Mouse (Mus musculus): ENCODE results near the gene C1qtnf4. TPM values are rescaled to one million over a fixed set of nuclear protein-coding genes. Genes with fewer than 3 reads are reported as not detected.
A peak's percentile ranks its signal among the peaks of the same experiment; 100 is the strongest.

C1qtnf4 gene
- polyA plus RNA-seq (2015; fragmentation: Nextera tagmentation; extraction: Ambion mirVana) = 137 and 138 TPM in 2 replicates

- Histone ChIP-seq H3K27me3 (replicated peaks) (peaks cover 11% of the 10 kb centered on the region), H3K4me3 (peak within 1 kb of the TSS; percentile 93), H3K36me3 (replicated peaks) (no peaks in the 10 kb centered on the region), H3K9ac (peak within 1 kb of the TSS; percentile 95), H3K9me3 (no peaks in the 10 kb centered on the region), H3K27ac (peak within 1 kb of the TSS; percentile 97), H3K4me2 (peak within 1 kb of the TSS; percentile 79), H3K4me1 (peaks cover 51% of the 10 kb centered on the region)
- 2% methylated on average over 45 of the region's 45 CpGs for WGBS
- peak; percentile 86 for ATAC-seq (replicated peaks)
Measured at GRCm38 (mm10) chr2:90885218-90886041, at the start of gene C1qtnf4. Gene C1qtnf4 (plus strand): TSS chr2:90885860.

GRCm38 (mm10) chr2:90838621-90839020 lies 47.0 kb upstream of the C1qtnf4 start:
- no peaks in the 10 kb centered on the region for H3K36me3 ChIP-seq (replicated peaks)
- no peak overlapping the region for H3K4me3 ChIP-seq
- H3K4me1 ChIP-seq = no peaks in the 10 kb centered on the region
- ATAC-seq (replicated peaks) = no peak
- H3K27ac ChIP-seq = no peak overlapping the region
- no peak overlapping the region for H3K4me2 ChIP-seq
- H3K9me3 ChIP-seq = no peaks in the 10 kb centered on the region
- H3K27me3 ChIP-seq (replicated peaks) = no peaks in the 10 kb centered on the region
- no peak overlapping the region for H3K9ac ChIP-seq
- WGBS = 84% methylated on average over 2 of the region's 2 CpGs

GRCm38 (mm10) chr2:90843666-90844065 lies 42.0 kb upstream of the C1qtnf4 start:
- Histone ChIP-seq H3K4me2 (no peak overlapping the region), H3K9me3 (no peaks in the 10 kb centered on the region), H3K27me3 (replicated peaks) (0 out of 2 replicates have a peak, but pooled peaks cover 2% of the 10 kb centered on the region), H3K4me3 (no peak overlapping the region), H3K4me1 (peaks cover 13% of the 10 kb centered on the region), H3K27ac (no peak overlapping the region), H3K9ac (no peak overlapping the region), H3K36me3 (replicated peaks) (no peaks in the 10 kb centered on the region)
- WGBS = 69% methylated on average over 1 of the region's 1 CpGs
- no peak for ATAC-seq (replicated peaks)

- peaks cover 19% of the 10 kb centered on the region for H3K4me1 ChIP-seq
- no peak overlapping the region for H3K9ac ChIP-seq
- H3K4me3 ChIP-seq = no peak overlapping the region
- no peak overlapping the region for H3K27ac ChIP-seq
- H3K4me2 ChIP-seq = no peak overlapping the region
- no peaks in the 10 kb centered on the region for H3K9me3 ChIP-seq
- 77% methylated on average over 5 of the region's 5 CpGs for WGBS
- H3K36me3 ChIP-seq (replicated peaks) = no peaks in the 10 kb centered on the region
- 0 out of 2 replicates have a peak, but pooled peaks cover 2% of the 10 kb centered on the region for H3K27me3 ChIP-seq (replicated peaks)
- ATAC-seq (replicated peaks) = no peak
Measured at GRCm38 (mm10) chr2:90844262-90844661, 41.4 kb upstream of the C1qtnf4 start.

- Histone ChIP-seq H3K36me3 (replicated peaks) (no peaks in the 10 kb centered on the region), H3K27ac (no peak overlapping the region), H3K9me3 (no peaks in the 10 kb centered on the region), H3K9ac (no peak overlapping the region), H3K27me3 (replicated peaks) (0 out of 2 replicates have a peak, but pooled peaks cover 2% of the 10 kb centered on the region), H3K4me1 (peaks cover 23% of the 10 kb centered on the region), H3K4me3 (no peak overlapping the region), H3K4me2 (no peak overlapping the region)
- no peak for ATAC-seq (replicated peaks)
- WGBS = 88% methylated on average over 5 of the region's 5 CpGs
Measured at GRCm38 (mm10) chr2:90845234-90845633, 40.4 kb upstream of the C1qtnf4 start.

- H3K9me3 ChIP-seq = no peaks in the 10 kb centered on the region
- 45% methylated on average over 6 of the region's 6 CpGs for WGBS
- peak; percentile 3; the same call in 1 of the 2 replicates for ATAC-seq (replicated peaks)
Measured at GRCm38 (mm10) chr2:90846171-90846570, 39.5 kb upstream of the C1qtnf4 start.

GRCm38 (mm10) chr2:90846597-90846954 lies 39.1 kb upstream of the C1qtnf4 start:
- Histone ChIP-seq H3K27me3 (replicated peaks) (0 out of 2 replicates have a peak, but pooled peaks cover 2% of the 10 kb centered on the region), H3K4me1 (peaks cover 34% of the 10 kb centered on the region), H3K4me3 (peak overlapping the region; percentile 89), H3K27ac (peak overlapping the region; percentile 92), H3K9ac (peak overlapping the region; percentile 55), H3K4me2 (peak overlapping the region; percentile 66), H3K9me3 (no peaks in the 10 kb centered on the region), H3K36me3 (replicated peaks) (peaks cover 12% of the 10 kb centered on the region)
- peak; percentile 76 for ATAC-seq (replicated peaks)
- WGBS = under 1% methylated on average over 8 of the region's 8 CpGs

More at GRCm38 (mm10) chr2:90846171-90846570, 39.5 kb upstream of the C1qtnf4 start:
- peak overlapping the region; percentile 92 for H3K27ac ChIP-seq
- 0 out of 2 replicates have a peak, but pooled peaks cover 2% of the 10 kb centered on the region for H3K27me3 ChIP-seq (replicated peaks)
- H3K4me2 ChIP-seq = peak overlapping the region; percentile 66
- peak overlapping the region; percentile 55 for H3K9ac ChIP-seq
- H3K4me1 ChIP-seq = peaks cover 33% of the 10 kb centered on the region
- H3K4me3 ChIP-seq = peak overlapping the region; percentile 89
- H3K36me3 ChIP-seq (replicated peaks) = peaks cover 8% of the 10 kb centered on the region

GRCm38 (mm10) chr2:90846955-90847680 lies 38.5 kb upstream of the C1qtnf4 start, which contains the start of gene Mtch2:
Gene Mtch2 (plus strand): TSS chr2:90847155.
- peak within 1 kb of the TSS; percentile 89 for H3K4me3 ChIP-seq
- ATAC-seq (replicated peaks) = peak; percentile 96
- peak within 1 kb of the TSS; percentile 92 for H3K27ac ChIP-seq
- peak within 1 kb of the TSS; percentile 93 for H3K9ac ChIP-seq
- 0 out of 2 replicates have a peak, but pooled peaks cover 2% of the 10 kb centered on the region for H3K27me3 ChIP-seq (replicated peaks)
- H3K36me3 ChIP-seq (replicated peaks) = peaks cover 16% of the 10 kb centered on the region
- peak within 1 kb of the TSS; percentile 66 for H3K4me2 ChIP-seq
- WGBS = under 1% methylated on average over 67 of the region's 67 CpGs
- peaks cover 34% of the 10 kb centered on the region for H3K4me1 ChIP-seq
- no peaks in the 10 kb centered on the region for H3K9me3 ChIP-seq

GRCm38 (mm10) chr2:90847681-90848050 lies 38.0 kb upstream of the C1qtnf4 start:
- H3K27ac ChIP-seq = peak overlapping the region; percentile 92
- peaks cover 21% of the 10 kb centered on the region for H3K36me3 ChIP-seq (replicated peaks)
- WGBS = under 1% methylated on average over 13 of the region's 13 CpGs
- H3K9me3 ChIP-seq = no peaks in the 10 kb centered on the region
- peaks cover 34% of the 10 kb centered on the region for H3K4me1 ChIP-seq
- peak overlapping the region; percentile 89 for H3K4me3 ChIP-seq
- ATAC-seq (replicated peaks) = 0 out of 2 replicates have a peak, but pooled peaks have one; percentile 22
- H3K4me2 ChIP-seq = peak overlapping the region; percentile 66
- H3K27me3 ChIP-seq (replicated peaks) = 0 out of 2 replicates have a peak, but pooled peaks cover 2% of the 10 kb centered on the region
- H3K9ac ChIP-seq = peak overlapping the region; percentile 93

- Histone ChIP-seq H3K4me3 (peak overlapping the region; percentile 89), H3K9ac (peak overlapping the region; percentile 93), H3K4me1 (peaks cover 34% of the 10 kb centered on the region), H3K36me3 (replicated peaks) (peaks cover 25% of the 10 kb centered on the region), H3K27ac (peak overlapping the region; percentile 92; the same call in 1 of the 2 replicates), H3K4me2 (peak overlapping the region; percentile 66), H3K9me3 (no peaks in the 10 kb centered on the region), H3K27me3 (replicated peaks) (0 out of 2 replicates have a peak, but pooled peaks cover 2% of the 10 kb centered on the region)
- no peak for ATAC-seq (replicated peaks)
- 90% methylated on average over 5 of the region's 5 CpGs for WGBS
Measured at GRCm38 (mm10) chr2:90848331-90848730, 37.3 kb upstream of the C1qtnf4 start.

GRCm38 (mm10) chr2:90850401-90850800 lies 35.3 kb upstream of the C1qtnf4 start:
- H3K36me3 ChIP-seq (replicated peaks) = peaks cover 35% of the 10 kb centered on the region
- no peak overlapping the region for H3K4me3 ChIP-seq
- no peaks in the 10 kb centered on the region for H3K27me3 ChIP-seq (replicated peaks)
- H3K9me3 ChIP-seq = no peaks in the 10 kb centered on the region
- no peak for ATAC-seq (replicated peaks)
- peaks cover 34% of the 10 kb centered on the region for H3K4me1 ChIP-seq
- WGBS = 97% methylated on average over 1 of the region's 1 CpGs
- H3K9ac ChIP-seq = no peak overlapping the region
- no peak overlapping the region for H3K4me2 ChIP-seq
- H3K27ac ChIP-seq = no peak overlapping the region

- Histone ChIP-seq H3K36me3 (replicated peaks) (peaks cover 43% of the 10 kb centered on the region), H3K27me3 (replicated peaks) (no peaks in the 10 kb centered on the region), H3K4me1 (no peaks in the 10 kb centered on the region), H3K9ac (no peak overlapping the region), H3K4me3 (no peak overlapping the region), H3K4me2 (no peak overlapping the region), H3K9me3 (no peaks in the 10 kb centered on the region), H3K27ac (no peak overlapping the region)
- WGBS = 96% methylated on average over 2 of the region's 2 CpGs
- no peak for ATAC-seq (replicated peaks)
Measured at GRCm38 (mm10) chr2:90861486-90861885, 24.2 kb upstream of the C1qtnf4 start.
